Mouse (Mus musculus) cerebellum, adult 2 months (tissue): ENCODE results near the gene Fbrsl1.

Experiments
- CTCF ChIP-seq: fragments of 200-500 bp; IDR thresholded peaks from 2 replicates; pipeline ENCODE4 v1.5.1; 2011; ENCODE audit warnings: low read depth, mild to moderate bottlenecking, control low read depth, low read length, moderate library complexity, borderline replicate concordance; ENCODE audit not compliant: insufficient read depth
- POLR2A ChIP-seq: fragments of 200-500 bp; IDR thresholded peaks from 2 replicates; pipeline ENCODE4 v1.6.1; 2011; ENCODE audit warnings: low read length, control low read depth, borderline replicate concordance; ENCODE audit not compliant: insufficient read depth

DNA sequence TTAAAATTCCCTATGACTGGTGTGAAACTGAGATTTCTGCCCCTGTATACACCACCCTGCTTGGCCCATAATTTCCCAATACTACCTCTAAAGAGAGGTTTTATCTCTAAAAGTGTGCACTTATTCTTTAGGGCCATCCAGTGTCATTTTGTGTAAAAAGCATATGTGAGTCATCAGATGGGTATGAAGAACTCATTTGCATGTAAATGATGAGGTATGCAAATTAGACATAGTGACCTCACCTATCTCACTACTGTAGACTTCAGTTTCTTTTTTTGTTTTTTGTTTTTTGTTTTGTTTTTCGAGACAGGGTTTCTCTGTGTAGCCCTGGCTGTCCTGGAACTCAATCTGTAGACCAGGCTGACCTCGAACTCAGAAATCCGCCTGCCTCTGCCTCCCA is 135.2 kb downstream of the Fbrsl1 start:
- TF ChIP-seq CTCF (no peak), POLR2A (no peak)
